Mouse (Mus musculus): ENCODE results near the gene Agbl4.

Agbl4 gene

DNA sequence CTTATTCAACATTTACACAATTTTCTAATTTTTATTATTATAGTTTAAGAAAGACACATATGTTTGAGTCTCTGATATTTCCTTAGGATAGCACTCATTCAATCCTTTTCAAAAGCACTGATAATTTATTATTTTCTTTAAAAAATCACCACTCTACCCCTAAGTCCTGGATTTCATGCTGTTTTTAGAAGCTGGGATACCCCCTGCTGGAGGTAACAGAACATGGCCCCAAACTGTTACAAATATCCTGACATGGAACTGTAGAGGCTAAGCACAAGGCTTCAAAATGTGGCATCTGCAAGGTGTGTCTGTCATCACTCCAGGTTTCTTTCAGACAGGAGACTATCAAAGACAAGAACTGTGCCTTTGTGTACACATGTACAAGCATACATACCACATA lies 859.5 kb downstream of the Agbl4 start:
- DNase-seq (ENCODE audit: low spot score in 2 of 2), result no peak

DNA sequence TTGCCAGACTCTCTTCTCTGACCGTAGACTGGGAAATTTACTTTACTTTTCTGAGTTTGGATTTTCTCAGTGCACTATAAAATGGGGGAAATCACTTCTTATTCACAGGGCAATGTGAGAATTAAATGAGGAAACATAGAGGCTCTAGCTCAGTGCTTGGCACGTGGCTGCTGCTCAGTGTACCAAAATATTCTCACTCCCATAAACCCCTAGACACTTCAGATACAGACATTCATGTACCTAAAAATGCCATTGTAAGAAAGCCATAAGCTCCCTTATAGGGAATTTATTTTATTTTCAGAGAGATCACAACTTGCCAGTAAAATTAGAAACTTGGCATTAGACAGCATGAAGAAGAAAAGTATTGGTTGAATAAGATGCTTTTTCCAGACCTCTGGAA lies 883.5 kb downstream of the Agbl4 start:
- DNase-seq (ENCODE audit: low spot score in 2 of 2), result no peak

GRCm38 (mm10) chr4:111281836-111282235 lies 884.4 kb downstream of the Agbl4 start:
- no peak for DNase-seq (ENCODE audit: low spot score in 2 of 2)

DNA sequence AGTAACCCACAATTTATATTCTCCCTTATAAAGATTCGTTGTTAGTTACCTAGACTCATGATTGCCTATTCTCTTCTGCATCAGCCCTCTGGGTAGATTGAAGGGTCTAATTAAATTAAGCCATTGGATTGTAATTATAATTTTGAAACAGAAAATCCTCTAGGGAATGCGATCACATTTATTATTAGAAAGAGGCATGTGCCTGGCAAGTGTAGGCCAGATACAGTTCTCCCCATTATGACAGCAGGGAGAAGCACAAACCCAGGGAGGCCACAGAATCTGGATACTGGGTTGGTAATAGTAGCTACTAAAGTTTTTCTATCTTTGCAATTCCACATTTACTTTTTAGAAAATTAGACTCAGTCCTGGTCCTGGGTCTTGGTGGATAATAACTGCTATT lies 887.2 kb downstream of the Agbl4 start:
- no peak for DNase-seq (ENCODE audit: low spot score in 2 of 2)

DNA sequence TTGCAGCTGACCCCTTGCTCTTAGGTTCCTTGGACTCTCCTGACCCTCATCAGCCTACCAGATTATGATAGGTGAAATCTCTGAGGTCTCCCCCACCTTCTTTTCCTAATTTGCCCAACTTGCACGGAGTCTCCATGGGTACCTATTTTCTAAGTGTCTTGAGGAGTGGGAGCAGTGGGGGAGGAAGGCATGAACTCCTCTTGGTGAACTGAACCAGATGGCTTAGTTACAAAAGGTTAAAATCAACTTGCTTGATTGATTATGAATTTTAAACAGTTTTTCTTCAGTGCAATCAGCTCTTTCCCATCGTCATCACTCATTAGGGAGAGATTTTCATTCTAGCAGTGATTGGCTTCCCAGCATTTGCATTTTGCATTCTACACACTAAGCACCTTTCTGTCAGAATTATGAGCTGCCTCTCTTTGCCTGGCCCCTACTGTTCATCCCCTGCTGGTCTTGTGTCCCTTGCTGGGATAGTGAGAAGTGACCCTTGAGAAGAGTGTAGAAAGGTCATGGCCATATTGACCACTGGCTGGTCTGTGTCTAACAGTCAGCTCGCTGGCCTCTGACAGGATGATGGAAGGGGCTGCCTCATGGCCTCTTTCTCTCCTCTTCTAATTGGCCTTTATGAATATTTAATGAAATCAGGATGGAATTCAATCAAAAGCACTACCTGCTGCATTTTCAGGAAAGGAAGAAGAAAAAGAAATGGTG lies 897.2 kb downstream of the Agbl4 start:
- DNase-seq (ENCODE audit: low spot score in 2 of 2), result no peak

GRCm38 (mm10) chr4:111306518-111306917 lies 909.1 kb downstream of the Agbl4 start:
- no peak for DNase-seq (ENCODE audit: low spot score in 2 of 2)

DNA sequence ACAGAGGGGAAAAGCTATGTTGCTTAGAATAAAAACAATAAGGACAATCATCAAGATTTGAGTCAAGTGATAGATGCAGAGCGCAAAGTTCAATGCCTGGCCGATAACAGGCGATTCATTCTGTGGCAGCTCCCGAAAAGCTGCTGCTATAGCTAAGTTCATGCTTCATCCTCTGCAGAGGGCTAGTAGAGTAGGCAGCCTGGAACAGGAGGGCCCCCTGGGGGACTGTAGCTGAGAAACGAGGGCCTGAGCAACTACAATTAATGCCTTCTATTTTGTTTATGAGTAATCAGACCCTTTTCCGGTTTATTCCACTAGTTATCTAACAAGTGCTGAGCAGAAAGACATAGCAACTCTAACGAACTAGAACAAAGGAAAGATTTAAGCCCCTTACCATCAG lies 909.7 kb downstream of the Agbl4 start:
- DNase-seq (ENCODE audit: low spot score in 2 of 2), result no peak

DNA sequence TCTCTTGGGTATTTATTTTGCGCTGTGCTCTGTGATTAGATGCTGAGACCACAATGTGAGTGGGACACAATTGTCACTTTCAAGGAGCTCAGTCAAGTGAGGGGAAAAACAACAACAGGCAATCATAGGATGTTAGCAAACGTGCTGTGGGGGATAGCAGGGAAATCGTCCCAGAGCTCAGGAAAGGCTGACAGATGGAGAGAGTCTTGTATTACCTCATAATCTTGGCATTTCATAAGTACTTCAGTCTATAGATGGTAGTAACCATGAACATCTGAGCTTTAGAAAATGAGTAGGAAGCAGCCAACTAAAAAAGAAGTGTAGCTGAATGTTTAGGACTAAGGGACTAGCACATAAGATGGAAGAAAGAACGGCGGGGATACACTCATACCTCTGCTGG lies 910.2 kb downstream of the Agbl4 start:
- no peak for DNase-seq (ENCODE audit: low spot score in 2 of 2)

GRCm38 (mm10) chr4:111308572-111309288 lies 911.3 kb downstream of the Agbl4 start:
- DNase-seq (ENCODE audit: low spot score in 2 of 2), result no peak

DNA sequence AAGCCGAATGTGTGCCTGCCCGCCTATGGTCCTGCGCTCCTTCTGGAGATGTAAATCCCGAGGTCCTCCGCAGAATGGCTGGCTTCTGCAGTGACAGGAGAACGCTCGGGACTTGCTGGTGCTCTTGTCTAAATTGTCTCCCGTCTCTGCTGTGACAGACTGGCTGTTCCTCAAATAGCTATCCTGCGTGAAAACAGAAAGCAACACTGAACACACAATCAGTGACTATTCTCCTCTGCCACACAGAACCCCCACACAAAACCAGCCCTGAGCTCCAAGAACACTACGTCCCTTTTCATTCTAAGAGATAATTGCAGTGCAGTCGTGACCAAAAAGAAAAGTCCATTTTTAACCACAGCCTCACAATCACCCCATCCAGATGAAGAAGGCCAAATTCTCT lies 929.6 kb downstream of the Agbl4 start:
- no peak for DNase-seq (ENCODE audit: low spot score in 2 of 2)

GRCm38 (mm10) chr4:111327760-111328373 lies 930.4 kb downstream of the Agbl4 start:
- peak in 1 of 2 experiments; percentile 7 for DNase-seq (ENCODE audit: low spot score in 2 of 2)

GRCm38 (mm10) chr4:111329501-111329900 lies 932.0 kb downstream of the Agbl4 start:
- DNase-seq (ENCODE audit: low spot score in 2 of 2), result no peak

DNA sequence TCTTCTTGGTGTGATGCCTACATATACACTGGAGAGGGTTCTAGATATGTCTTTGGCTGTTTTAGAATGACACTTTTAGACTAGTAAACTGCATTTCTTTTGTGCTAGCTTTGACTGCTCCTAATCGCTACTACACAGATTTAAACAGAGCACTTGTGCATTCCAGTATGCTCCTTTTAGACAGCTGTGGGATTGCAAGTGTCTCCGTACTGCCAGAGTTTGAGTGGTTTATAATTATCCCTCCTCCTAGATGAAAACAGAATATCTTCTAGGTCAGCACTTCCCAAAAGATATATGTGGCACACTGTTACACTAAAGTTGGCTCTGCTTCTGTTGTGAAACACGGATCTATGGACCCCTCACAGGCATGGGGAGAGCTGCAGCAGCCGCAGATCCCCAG lies 935.4 kb downstream of the Agbl4 start:
- no peak for DNase-seq (ENCODE audit: low spot score in 2 of 2)

GRCm38 (mm10) chr4:111349965-111350364 lies 952.5 kb downstream of the Agbl4 start:
- no peak for DNase-seq (ENCODE audit: low spot score in 2 of 2)

GRCm38 (mm10) chr4:111350615-111351525 lies 953.4 kb downstream of the Agbl4 start:
- DNase-seq (ENCODE audit: low spot score in 2 of 2), result no peak

GRCm38 (mm10) chr4:111356584-111357115 lies 959.2 kb downstream of the Agbl4 start:
- DNase-seq (ENCODE audit: low spot score in 2 of 2), result no peak

GRCm38 (mm10) chr4:111357176-111357575 lies 959.7 kb downstream of the Agbl4 start:
- no peak for DNase-seq (ENCODE audit: low spot score in 2 of 2)

DNA sequence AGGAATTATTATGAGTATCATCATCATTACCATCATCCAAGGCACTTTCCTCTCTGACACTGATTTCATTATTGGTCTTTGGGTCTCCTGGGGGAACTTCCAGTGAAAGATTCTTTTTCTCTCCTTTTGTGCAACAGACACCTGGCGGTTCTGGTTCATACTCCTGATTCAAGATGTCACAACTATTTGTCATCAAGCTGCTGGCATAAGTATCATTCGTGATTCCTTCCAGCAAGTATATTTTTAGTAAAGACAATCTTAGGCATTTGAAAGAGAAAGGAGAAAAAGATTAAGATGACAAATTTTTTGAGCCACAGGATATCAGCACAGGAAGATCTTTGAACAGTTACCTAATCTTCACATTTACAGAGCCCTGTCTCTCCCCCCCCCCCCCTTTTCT lies 966.7 kb downstream of the Agbl4 start:
- no peak for DNase-seq (ENCODE audit: low spot score in 2 of 2)

GRCm38 (mm10) chr4:111367771-111368170 lies 970.3 kb downstream of the Agbl4 start:
- no peak for DNase-seq (ENCODE audit: low spot score in 2 of 2)

GRCm38 (mm10) chr4:111377159-111377558 lies 979.7 kb downstream of the Agbl4 start:
- DNase-seq (ENCODE audit: low spot score in 2 of 2), result no peak

GRCm38 (mm10) chr4:111378071-111378470 lies 980.6 kb downstream of the Agbl4 start:
- DNase-seq (ENCODE audit: low spot score in 2 of 2), result no peak

DNA sequence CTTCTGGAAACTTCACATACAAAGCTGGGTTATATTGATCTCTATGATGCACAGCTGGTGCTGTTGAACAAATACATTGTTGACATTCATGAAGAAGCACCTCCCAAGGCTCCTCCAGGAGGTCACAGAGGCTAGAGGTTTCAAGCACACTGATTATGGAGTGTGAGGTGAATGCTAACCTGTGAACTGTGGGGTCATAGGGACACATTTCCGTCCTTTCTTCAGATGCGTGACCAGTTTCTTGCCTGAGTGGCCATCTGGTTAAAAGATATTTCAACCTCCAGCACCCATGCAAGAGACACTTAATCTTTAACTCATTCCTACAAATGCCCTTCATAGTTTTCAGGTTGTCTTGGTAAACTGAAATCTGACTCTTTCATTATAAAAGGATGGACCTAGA lies 985.6 kb downstream of the Agbl4 start:
- no peak for DNase-seq (ENCODE audit: low spot score in 2 of 2)

All from spleen, postnatal 14 days (tissue).